Mouse (Mus musculus) intestine, postnatal 0 days (tissue): Measurements from ENCODE around the gene Cep83. TPM values are rescaled to one million over a fixed set of nuclear protein-coding genes. Genes with fewer than 3 reads are reported as not detected.

Experiments
- ATAC-seq: fragments of 200-750 bp; cut with Nextera tagmentation; 2 replicates; pipeline ENCODE4 v1.8.0; 2017; ENCODE audit warnings: mild to moderate bottlenecking, moderate TSS enrichment, moderate library complexity
- H3K27ac ChIP-seq: fragments of 300-500 bp; sonication (generic); 2 replicates; pipeline ENCODE4 v1.5.1; 2014; ENCODE audit warnings: mild to moderate bottlenecking, low read depth, low read length, moderate library complexity
- H3K27me3 ChIP-seq: fragments of 300-500 bp; sonication (generic); replicated peaks from 2 replicates; pipeline ENCODE4 v1.6.1; 2014; ENCODE audit warnings: low read length, mixed read lengths; ENCODE audit not compliant: control insufficient read depth, insufficient read depth
- H3K36me3 ChIP-seq: fragments of 300-500 bp; sonication (generic); 2 replicates; pipeline ENCODE4 v1.6.1; 2014; ENCODE audit warnings: mild to moderate bottlenecking, moderate library complexity; ENCODE audit not compliant: control insufficient read depth, insufficient read depth
- H3K4me1 ChIP-seq: fragments of 300-500 bp; sonication (generic); replicated peaks from 2 replicates; pipeline ENCODE4 v1.6.1; 2014; ENCODE audit warnings: antibody characterized with exemption, low read length, mixed read lengths; ENCODE audit not compliant: control insufficient read depth, insufficient read depth
- H3K4me2 ChIP-seq: fragments of 300-500 bp; sonication (generic); replicated peaks from 2 replicates; pipeline ENCODE4 v1.6.1; 2014; ENCODE audit warnings: low read depth, mild to moderate bottlenecking, moderate library complexity
- H3K4me3 ChIP-seq: fragments of 300-500 bp; sonication (generic); 2 replicates; pipeline ENCODE4 v1.5.1; 2014; ENCODE audit warnings: low read depth, low read length
- H3K9ac ChIP-seq: fragments of 300-500 bp; sonication (generic); 2 replicates; pipeline ENCODE4 v1.6.1; 2014; ENCODE audit warnings: mild to moderate bottlenecking, low read depth, low read length
- H3K9me3 ChIP-seq: fragments of 300-500 bp; sonication (generic); 2 replicates; pipeline ENCODE4 v1.6.1; 2016; ENCODE audit warnings: mixed run types; ENCODE audit not compliant: control insufficient read depth
- CTCF ChIP-seq: sonication (generic); IDR thresholded peaks from 2 replicates; pipeline ENCODE4 v1.5.1; 2016; ENCODE audit warnings: low read depth, mild to moderate bottlenecking, control low read depth, antibody characterized with exemption, moderate library complexity
- WGBS: fragments of 180-500 bp; shearing (Covaris S2); extraction: QIAGEN DNeasy Blood & Tissue Kit; methylation state at CpG from one replicate; pipeline ENCODE4 v1.1.7; 2014; 5-methylcytosine and 5-hydroxymethylcytosine counted together
- polyA plus RNA-seq: library from polyadenylated mRNA; unstranded; fragments of >200 nt; fragmentation: Nextera tagmentation; extraction: Ambion mirVana; gene quantifications from 2 replicates; pipeline ENCODE4 v1.2.1, GENCODE M21; 2015

The Cep83 gene
- polyA plus RNA-seq: 9.5 and 11.0 TPM in 2 replicates

DNA sequence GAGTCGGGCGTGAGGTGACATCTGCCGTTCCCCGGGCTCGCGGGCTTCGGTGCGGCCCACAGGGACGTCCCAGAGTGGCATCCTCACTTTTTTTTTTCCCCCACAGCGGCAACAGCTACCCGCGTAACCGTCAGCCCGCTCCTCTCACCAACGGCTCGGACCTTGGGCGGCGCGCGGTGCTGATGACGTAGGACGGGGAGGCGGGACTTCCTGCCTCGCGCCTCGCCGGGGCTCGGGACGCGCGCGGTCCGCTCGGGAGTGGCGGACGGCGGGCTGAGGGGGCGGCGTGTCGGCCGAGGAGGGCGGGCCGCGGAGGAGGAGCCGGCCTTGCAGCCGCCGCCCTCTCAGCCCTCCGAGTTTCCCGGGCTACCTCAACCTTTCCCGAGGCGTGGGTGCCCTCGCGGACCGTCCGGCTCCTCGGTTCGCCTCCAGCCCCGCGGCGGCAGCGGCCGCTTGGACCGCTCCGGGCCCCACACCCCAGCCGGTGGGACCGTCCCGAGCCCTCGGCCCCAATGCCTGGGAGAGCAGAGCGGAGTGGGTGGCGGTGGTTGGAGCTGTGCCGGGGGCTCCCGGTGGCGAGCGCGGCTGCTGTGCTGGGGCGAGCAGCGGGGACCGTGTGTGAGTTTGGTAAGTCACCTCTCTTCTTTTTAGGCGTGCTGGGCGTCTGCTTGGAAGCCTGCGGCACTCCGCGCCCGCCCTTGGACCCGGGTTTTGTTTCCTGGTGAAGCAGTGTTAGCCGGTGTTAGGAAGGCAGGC, at the start of gene Cep83:
Gene Cep83 (plus strand): TSS at position 235 of the 756 bp plus-strand sequence.
- no peak for TF ChIP-seq CTCF
- H3K4me3 ChIP-seq: peak within 1 kb of the TSS; percentile 76
- H3K4me1 ChIP-seq: no peaks in the 10 kb centered on the region; the same call in 1 of the 2 replicates
- H3K27me3 ChIP-seq: no peaks in the 10 kb centered on the region
- H3K27ac ChIP-seq: peak within 1 kb of the TSS; percentile 88
- H3K4me2 ChIP-seq: peak within 1 kb of the TSS; percentile 85
- peak within 1 kb of the TSS; percentile 90 for H3K9ac ChIP-seq
- under 1% methylated on average over 77 of the region's 86 CpGs for WGBS
- ATAC-seq: peak; percentile 97
- no peaks in the 10 kb centered on the region for H3K9me3 ChIP-seq
- no peaks in the 10 kb centered on the region for H3K36me3 ChIP-seq

DNA sequence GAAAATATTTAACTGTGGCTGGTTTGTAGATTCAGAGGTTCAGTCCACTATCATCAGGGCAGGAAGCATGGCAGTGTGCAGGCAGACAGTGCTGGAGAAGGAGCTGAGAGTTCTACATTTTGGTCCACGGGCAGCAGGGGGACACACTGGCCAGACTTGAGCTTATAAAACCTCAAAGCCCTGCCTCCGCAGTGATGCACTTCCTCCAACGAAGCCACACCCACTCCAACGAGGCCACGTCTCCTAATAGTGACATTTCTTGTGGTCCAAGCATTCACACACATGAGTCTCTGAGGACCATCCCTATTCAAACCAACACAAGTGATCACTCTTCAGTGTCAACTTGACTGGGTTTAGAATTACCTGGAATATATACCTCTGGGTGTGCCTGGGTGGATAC, 49.2 kb upstream of the Cep83 start:
- Histone ChIP-seq H3K4me2 (no peak overlapping the region), H3K27ac (no peak overlapping the region), H3K4me3 (no peak overlapping the region), H3K4me1 (no peaks in the 10 kb centered on the region), H3K9me3 (no peaks in the 10 kb centered on the region), H3K9ac (no peak overlapping the region), H3K36me3 (no peaks in the 10 kb centered on the region), H3K27me3 (no peaks in the 10 kb centered on the region)
- WGBS: 71% methylated on average over 5 of the region's 5 CpGs
- ATAC-seq: no peak
- no peak for TF ChIP-seq CTCF

DNA sequence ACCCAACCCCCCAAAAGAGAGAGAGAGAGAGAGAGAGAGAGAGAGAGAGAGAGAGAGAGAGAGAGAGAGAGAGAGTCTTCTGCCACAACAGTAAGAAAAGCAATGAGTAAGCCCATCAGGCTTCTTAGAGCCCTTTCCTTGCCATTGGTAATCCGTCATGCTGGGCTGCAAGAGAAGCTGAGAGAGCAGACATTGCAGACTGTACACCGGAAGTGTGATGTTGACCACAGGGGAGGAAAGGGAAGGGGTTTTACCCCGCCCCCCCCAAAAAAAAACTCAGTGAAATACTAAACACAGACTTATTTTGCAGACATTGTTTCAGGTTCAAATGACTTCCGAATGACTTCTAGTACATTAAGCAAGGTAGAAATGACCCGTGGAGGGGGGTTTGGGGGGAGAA, 48.4 kb upstream of the Cep83 start:
- WGBS: 75% methylated on average over 5 of the region's 5 CpGs
- ATAC-seq: no peak
- Histone ChIP-seq H3K27ac (no peak overlapping the region), H3K9me3 (no peaks in the 10 kb centered on the region), H3K27me3 (no peaks in the 10 kb centered on the region), H3K9ac (no peak overlapping the region), H3K4me1 (no peaks in the 10 kb centered on the region), H3K4me3 (no peak overlapping the region), H3K4me2 (no peak overlapping the region), H3K36me3 (no peaks in the 10 kb centered on the region)
- no peak for TF ChIP-seq CTCF

DNA sequence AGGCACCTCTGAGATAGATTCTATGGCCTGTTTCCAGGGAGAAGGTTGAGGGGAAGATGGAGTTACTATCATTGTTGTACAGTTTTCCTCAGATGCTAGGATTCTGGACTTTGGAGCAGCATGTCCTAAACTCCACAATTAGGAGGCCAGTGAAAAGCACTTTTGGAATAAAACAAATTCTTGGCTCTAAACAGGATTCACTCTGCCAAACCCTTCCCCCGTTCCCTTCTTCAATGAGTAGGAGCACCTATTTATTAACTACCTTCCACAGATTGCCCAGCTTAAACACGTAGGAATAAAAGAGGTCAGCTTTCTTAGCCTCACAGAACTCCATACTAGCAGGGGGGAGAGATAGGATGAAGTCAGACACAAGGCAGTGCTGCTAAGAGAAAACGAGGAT, 24.4 kb upstream of the Cep83 start:
- Histone ChIP-seq H3K36me3 (no peaks in the 10 kb centered on the region), H3K4me2 (no peak overlapping the region), H3K4me1 (no peaks in the 10 kb centered on the region), H3K4me3 (no peak overlapping the region), H3K9ac (no peak overlapping the region), H3K27me3 (no peaks in the 10 kb centered on the region), H3K9me3 (no peaks in the 10 kb centered on the region), H3K27ac (no peak overlapping the region)
- 72% methylated on average over 3 of the region's 3 CpGs for WGBS
- no peak for ATAC-seq
- TF ChIP-seq CTCF: no peak

DNA sequence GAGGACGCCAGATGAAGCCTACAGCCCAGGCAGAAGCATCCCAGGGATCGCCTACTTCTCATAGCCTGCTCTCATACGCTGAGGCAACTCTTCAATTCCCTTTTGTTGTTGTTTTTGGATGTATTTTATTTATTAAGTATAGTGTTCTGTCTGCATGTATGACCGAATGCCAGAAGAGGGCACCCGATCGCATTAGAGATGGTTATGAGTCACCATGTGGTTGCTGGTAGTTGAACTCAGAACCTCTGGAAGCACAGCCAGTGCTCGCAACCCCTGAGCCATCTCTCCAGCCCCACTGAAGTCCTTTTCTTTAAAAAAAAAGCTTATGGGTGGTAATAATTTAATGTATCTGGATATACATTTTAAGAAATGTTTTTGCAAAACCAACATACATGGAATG, 24.0 kb upstream of the Cep83 start:
- Histone ChIP-seq H3K4me3 (no peak overlapping the region), H3K9ac (no peak overlapping the region), H3K27ac (no peak overlapping the region), H3K4me1 (no peaks in the 10 kb centered on the region), H3K9me3 (no peaks in the 10 kb centered on the region), H3K36me3 (no peaks in the 10 kb centered on the region), H3K4me2 (no peak overlapping the region), H3K27me3 (no peaks in the 10 kb centered on the region)
- WGBS: 91% methylated on average over 7 of the region's 7 CpGs
- no peak for TF ChIP-seq CTCF
- no peak for ATAC-seq

DNA sequence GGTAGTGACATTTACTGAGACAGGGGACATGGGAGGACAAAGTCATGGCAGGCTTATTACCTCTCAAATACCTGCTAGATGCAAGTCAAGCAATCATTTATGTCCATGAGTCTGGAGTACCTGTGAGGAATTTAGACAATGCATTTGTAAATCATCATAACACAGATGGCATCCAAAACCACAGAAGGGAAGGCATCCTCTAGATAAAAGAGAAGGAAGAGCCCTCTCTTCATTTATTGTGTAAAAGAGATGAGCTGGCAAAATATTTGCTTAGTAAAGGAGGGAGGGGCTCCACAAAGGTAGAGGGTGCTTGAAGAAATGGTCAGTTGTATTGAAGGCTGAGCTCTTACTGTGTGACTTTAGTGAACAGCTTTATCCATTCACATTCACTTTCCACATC, 20.3 kb upstream of the Cep83 start:
- H3K27me3 ChIP-seq: no peaks in the 10 kb centered on the region
- no peak overlapping the region for H3K4me2 ChIP-seq
- no peaks in the 10 kb centered on the region for H3K4me1 ChIP-seq
- no peak overlapping the region for H3K4me3 ChIP-seq
- no peak for TF ChIP-seq CTCF
- no peak overlapping the region for H3K27ac ChIP-seq
- ATAC-seq: no peak
- H3K36me3 ChIP-seq: no peaks in the 10 kb centered on the region
- no peaks in the 10 kb centered on the region for H3K9me3 ChIP-seq
- no peak overlapping the region for H3K9ac ChIP-seq
